Mouse (Mus musculus) embryonic fibroblast, embryonic 13.5 days (primary cell): Measurements from ENCODE around the gene Unc5b. TPM values are rescaled to one million over a fixed set of nuclear protein-coding genes. Genes with fewer than 3 reads are reported as not detected.
"Not testable (repeated sequence)": the region's sequence is repeated elsewhere in the genome, so short reads cannot be mapped to it uniquely, and the experiment has no call there.

Source experiments
- H3K27ac ChIP-seq: 2 replicates; pipeline ENCODE4 v1.5.1; 2012; ENCODE audit warnings: low read length, control low read depth, inconsistent platforms; ENCODE audit not compliant: insufficient read depth
- H3K4me1 ChIP-seq: 2 replicates; pipeline ENCODE4 v1.6.1; 2011; ENCODE audit warnings: low read length; ENCODE audit not compliant: control insufficient read depth, insufficient read depth
- H3K4me3 ChIP-seq: 2 replicates; pipeline ENCODE4 v1.5.1; 2011; ENCODE audit warnings: mild to moderate bottlenecking, control low read depth, low read length; ENCODE audit not compliant: insufficient read depth
- CTCF ChIP-seq: IDR thresholded peaks from 2 replicates; pipeline ENCODE4 v1.5.1; 2011; ENCODE audit warnings: mild to moderate bottlenecking, control low read depth, low read length, moderate library complexity, borderline replicate concordance; ENCODE audit not compliant: insufficient read depth
- POLR2A ChIP-seq: IDR thresholded peaks from 2 replicates; pipeline ENCODE4 v1.6.1; 2011; ENCODE audit warnings: low read depth, mild to moderate bottlenecking, control low read depth, low read length, moderate library complexity
- polyA plus RNA-seq: library from polyadenylated mRNA; stranded (reverse); fragments of >200 nt; gene quantifications from 2 replicates; pipeline ENCODE4 v1.2.4, GENCODE M21; 2011; ENCODE audit warnings: low read depth; ENCODE audit not compliant: missing spikeins, insufficient read length

The Unc5b gene
- polyA plus RNA-seq, 1 experiment, result 101 TPM

DNA sequence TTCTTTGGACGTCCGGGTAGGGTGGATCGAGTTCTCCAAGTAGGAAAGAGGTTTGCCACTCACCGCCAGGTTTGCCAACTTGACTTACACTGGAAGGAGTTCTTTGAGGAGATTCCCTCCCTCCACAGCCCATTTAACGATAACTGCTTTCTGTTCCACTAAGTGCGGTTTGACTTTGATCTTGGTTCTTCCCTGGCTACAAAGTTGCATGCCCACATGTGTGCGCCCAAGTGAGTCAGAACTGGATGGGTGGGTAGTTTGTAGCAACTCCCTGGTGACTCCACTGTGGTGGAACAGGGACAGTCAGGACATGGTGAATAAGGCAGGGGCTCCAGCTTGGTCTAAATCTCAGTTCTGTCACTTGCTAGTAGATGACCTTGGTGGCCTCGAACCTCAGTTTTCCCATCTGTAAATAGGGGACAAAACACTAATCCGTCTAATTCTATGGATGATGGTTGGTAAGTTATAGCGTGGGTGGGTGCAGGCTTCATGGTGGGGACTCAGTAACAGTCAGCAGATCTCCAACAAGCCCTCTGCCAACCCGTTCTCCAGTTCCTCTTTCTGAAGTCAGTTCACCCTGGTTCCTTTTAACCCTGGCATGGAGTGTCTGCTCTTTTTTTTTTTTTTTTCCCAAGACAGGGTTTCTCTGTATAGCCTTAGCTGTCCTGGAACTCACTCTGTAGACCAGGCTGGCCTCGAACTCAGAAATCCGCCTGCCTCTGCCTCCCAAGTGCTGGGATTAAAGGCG lies 86.7 kb downstream of the Unc5b start:
- TF ChIP-seq POLR2A, result no peak
- TF ChIP-seq CTCF, result no peak
- H3K4me1 ChIP-seq, result no peaks in the 10 kb centered on the region
- no peak overlapping the region for H3K27ac ChIP-seq
- no peak overlapping the region for H3K4me3 ChIP-seq

- no peak overlapping the region for H3K27ac ChIP-seq
- no peak overlapping the region for H3K4me3 ChIP-seq
- TF ChIP-seq CTCF (no peak), POLR2A (no peak)
- no peaks in the 10 kb centered on the region for H3K4me1 ChIP-seq
Observed at GRCm38 (mm10) chr10:60743681-60744080, 87.7 kb downstream of the Unc5b start.

DNA sequence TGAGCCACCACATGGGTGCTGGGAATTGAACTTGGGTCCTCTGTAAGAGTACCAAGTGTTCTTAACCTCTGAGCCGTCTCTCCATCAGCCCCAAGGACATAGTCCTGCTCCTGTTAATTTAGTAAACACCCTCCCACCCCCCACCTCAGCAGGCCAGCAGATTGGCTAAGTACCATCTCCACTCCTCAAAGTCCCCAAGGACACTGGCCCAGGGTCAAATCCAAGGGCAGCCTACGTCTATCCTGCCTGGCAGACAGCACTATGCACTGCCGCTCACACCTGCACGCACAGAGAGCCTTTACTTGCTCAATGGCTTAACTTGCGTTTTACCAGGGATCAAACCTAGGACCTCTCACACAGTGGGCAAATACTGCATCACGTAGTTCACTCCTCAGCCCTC lies 88.4 kb downstream of the Unc5b start:
- no peak overlapping the region for H3K4me3 ChIP-seq
- no peak for TF ChIP-seq POLR2A
- TF ChIP-seq CTCF, result no peak
- no peak overlapping the region for H3K27ac ChIP-seq

DNA sequence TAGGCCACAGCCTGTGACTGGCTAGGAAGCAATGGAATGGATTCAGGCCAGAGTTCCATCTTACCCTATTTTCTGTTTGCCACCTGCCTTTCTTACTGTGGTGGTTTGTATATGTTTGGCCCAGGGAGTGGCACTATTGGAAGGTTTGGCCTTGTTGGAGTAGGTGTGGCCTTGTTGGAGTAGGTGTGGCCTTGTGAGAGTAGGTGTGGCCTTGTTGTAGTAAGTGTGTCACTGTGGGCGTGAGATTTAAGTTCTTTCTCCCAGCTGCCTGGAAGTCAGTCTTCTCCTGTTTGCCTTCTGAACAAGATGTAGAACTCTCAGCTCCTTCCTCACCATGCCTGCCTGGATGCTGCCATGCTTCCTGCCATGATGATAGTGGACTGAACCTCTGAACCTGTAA lies 89.1 kb downstream of the Unc5b start:
- H3K27ac ChIP-seq, H3K4me3 ChIP-seq, H3K4me1 ChIP-seq: not testable (repeated sequence)

More for the DNA sequence above, 88.4 kb downstream of the Unc5b start:
- no peaks in the 10 kb centered on the region for H3K4me1 ChIP-seq

DNA sequence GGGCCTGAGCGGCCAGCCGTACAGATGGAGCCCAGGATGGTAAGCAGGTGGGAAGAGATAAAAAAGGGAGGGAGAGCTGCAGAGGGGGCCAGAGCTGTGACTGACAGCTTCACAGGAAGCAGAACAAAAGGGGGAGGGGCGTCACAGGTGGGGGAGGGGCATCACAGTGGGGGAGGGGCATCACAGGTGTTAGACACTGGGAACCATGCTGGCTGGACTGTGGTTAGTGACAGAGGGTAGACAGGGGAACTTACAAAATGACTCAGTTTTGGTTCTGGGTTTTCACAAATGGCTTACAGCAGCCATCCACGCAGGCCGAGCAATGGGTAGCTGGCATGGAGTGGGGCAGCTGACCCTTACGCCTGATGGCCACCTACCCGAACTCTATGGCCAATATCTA lies 89.9 kb downstream of the Unc5b start:
- Histone ChIP-seq H3K27ac (no peak overlapping the region), H3K4me1 (no peaks in the 10 kb centered on the region), H3K4me3 (no peak overlapping the region)
- no peak for TF ChIP-seq CTCF

DNA sequence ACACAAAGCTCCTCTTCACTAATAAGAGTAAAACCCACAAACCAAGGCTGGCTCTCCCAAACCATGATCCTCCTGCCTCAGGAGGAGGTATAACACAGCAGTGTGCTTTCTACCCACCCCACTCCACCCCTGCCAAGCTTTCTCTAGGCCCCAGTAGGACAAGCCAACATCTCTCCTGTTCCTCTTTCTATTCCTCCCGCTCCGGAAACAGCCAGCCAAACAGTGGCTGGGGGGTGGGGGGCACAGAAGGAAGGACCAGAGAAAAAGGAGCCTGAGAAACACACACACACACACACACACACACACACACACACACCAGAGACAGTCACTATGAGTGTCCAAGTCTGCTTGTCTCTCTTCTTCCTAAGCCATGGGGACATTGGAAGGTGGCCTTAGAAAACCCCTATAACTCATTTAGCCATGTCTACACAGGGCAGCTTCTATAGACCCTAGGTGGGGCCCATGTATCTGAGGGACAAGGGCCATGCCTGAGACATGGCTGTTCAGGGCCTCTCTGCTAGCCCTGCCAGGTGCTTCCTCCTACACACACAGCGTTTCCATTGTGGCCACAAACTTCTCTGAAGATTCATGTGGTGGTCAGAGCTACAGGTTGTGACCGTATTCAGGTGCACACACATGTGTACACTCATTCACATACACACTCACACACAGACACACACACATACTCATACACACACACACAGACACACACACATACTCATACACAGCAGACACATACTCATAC lies 91.6 kb downstream of the Unc5b start:
- H3K4me3 ChIP-seq, result no peak overlapping the region
- no peaks in the 10 kb centered on the region for H3K4me1 ChIP-seq
- TF ChIP-seq POLR2A (no peak), CTCF (no peak)
- H3K27ac ChIP-seq, result no peak overlapping the region

DNA sequence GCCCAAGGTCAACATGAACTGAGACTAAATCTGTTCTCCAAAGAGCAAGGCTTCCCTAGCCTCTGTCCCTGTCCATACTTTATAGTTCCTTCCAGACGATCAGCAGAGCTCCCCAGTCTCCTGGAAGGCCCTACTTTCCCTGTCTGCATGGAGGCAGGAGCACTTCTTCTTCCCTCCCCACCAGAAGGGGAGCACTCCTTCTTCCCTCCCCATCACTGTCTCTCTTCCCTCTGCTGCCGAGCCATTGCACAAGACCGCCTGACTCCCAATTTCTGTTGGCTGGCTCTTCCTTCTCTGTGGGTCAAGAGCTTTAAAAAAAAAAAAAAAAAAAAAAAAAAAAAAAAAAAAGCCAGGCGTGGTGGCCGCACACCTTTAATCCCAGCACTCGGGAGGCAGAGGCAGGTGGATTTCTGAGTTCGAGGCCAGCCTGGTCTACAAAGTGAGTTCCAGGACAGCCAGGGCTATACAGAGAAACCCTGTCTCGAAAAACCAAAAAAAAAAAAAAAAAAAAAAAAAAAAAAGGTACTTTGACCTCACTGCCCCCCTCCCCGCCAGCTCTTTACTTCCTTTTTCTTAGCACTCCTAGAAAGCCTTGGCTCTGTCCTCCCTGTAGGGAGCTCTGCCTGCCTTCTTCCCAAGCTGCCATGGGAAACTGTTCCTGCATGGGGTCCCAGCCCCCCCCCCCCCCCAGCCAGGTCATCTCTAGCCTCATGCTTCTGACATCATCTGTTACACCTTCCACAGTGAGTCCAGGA lies 93.3 kb downstream of the Unc5b start:
- Histone ChIP-seq H3K4me1 (no peaks in the 10 kb centered on the region), H3K4me3 (no peak overlapping the region), H3K27ac (no peak overlapping the region)
- TF ChIP-seq CTCF, result no peak
- no peak for TF ChIP-seq POLR2A

DNA sequence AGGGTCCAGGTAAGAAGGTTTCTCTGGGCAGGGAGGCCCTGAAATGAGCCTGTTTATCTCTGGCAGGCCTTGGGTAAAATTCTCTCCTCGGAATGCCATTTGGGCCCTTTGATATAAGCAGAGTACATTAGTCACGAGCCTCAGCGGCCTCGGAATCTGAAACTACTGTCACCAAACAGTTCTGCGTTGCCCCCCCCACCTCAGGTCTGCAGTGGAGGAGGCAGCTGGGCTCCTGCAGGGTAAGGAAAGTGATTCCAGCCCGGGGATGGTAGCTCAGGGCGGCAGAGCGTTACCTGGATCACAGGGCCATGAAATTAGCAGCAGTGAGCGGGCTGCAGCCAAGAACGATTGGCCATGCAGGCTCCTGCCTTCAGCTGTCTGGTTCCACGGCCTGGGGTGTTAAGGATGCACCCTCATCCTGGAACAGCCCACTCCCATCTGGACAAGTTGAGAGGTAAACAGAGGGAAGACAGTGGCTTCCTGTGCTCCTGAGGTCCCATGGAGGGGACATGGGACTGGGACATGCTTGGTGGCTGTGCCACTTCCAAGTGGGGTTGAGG lies 94.1 kb downstream of the Unc5b start:
- TF ChIP-seq POLR2A (no peak), CTCF (no peak)

GRCm38 (mm10) chr10:60735737-60736136 lies 95.6 kb downstream of the Unc5b start:
- Histone ChIP-seq H3K4me3 (no peak overlapping the region), H3K4me1 (no peaks in the 10 kb centered on the region), H3K27ac (no peak overlapping the region)
- TF ChIP-seq POLR2A (no peak), CTCF (no peak)

More for the DNA sequence above, 94.1 kb downstream of the Unc5b start:
- no peak overlapping the region for H3K4me3 ChIP-seq
- no peaks in the 10 kb centered on the region for H3K4me1 ChIP-seq
- no peak overlapping the region for H3K27ac ChIP-seq
